Mouse (Mus musculus) liver, adult 2 months (tissue): ENCODE measurements around the gene Olfr691.

Experiments used
- CTCF ChIP-seq: fragments of 200-500 bp; IDR thresholded peaks from 2 replicates; pipeline ENCODE4 v1.5.1; 2011; ENCODE audit warnings: low read depth, low read length, control low read depth
- POLR2A ChIP-seq: fragments of 200-500 bp; IDR thresholded peaks from 2 replicates; pipeline ENCODE4 v1.6.1; 2011; ENCODE audit warnings: low read length, control low read depth; ENCODE audit not compliant: insufficient read depth; ENCODE audit errors: extremely low read depth

GRCm38 (mm10) chr7:105361713-105362112, 19.6 kb upstream of the Olfr691 start:
- TF ChIP-seq POLR2A (no peak), CTCF (no peak)
